Mouse (Mus musculus) left cerebral cortex, postnatal 4 days (tissue): ENCODE measurements around the gene Elk3. TPM values are rescaled to one million over a fixed set of nuclear protein-coding genes. Genes with fewer than 3 reads are reported as not detected.

ENCODE experiments used
- DNase-seq: peaks from one replicate; pipeline ENCODE4 v3.0.0-alpha.2; 2022
- intact Hi-C: fragments of 180-260 bp; cut with DNase I; formaldehyde crosslinking; loops from one replicate; pipeline ENCODE4 v1.15.1; 2025
- total RNA-seq, 2 experiments: library from RNA; stranded (reverse); gene quantifications; 2 replicates each; pipeline ENCODE4 v1.2.3; 2021

The Elk3 gene
- total RNA-seq, 2 experiments from 2014 or later, result 13.4 to 16.0 TPM

GRCm38 (mm10) chr10:93297774-93298173, 13.2 kb downstream of the Elk3 start:
- DNase-seq, result no peak
- intact Hi-C loops, result no loop called here

GRCm38 (mm10) chr10:93294547-93295219, 16.3 kb downstream of the Elk3 start:
- intact Hi-C loops, result loop anchor here (5.0 kb wide), 1 partner anchor 178 kb away; no protein-coding TSS in a partner anchor
- DNase-seq, result no peak

DNA sequence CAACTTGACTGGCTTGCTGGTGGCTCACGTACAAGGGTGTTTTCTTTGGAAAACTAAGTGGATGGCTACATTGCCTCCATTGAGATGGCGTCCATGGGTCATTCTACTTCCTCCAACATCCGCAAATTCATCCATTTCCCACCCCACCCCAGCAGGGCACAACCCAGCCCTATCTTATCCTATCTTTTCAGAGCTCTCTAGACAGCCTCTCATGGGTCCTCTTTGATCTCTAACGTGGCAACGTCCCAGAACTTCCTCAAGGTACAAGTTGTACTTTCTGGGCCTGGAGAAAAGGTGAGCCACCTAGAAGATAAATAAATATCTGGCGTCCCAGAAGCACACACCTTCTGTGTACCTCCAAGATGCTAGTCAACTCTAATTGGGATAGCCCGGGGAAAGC, 17.3 kb downstream of the Elk3 start:
- DNase-seq, result no peak
- intact Hi-C loops, result loop anchor here (5.0 kb wide), 1 partner anchor 179 kb away; no protein-coding TSS in a partner anchor

DNA sequence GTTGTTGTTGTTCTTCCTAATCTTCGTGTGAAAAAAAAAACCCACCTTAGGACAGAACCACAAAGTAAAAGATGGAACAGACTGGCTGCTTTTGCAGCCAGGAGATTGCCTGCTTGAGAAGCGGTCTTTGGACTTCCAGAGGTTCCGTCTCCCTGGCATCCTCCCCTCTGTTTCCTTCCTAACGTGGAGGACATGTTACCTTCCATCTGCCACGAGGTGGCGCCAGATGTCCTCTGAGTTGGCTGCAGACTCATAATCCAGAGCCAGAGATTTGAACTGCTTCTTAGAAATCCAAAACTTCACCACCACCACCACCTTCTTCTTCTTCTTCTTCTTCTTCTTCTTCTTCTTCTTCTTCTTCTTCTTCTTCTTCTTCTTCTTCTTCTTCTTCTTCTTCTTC, 19.1 kb downstream of the Elk3 start:
- intact Hi-C loops, result loop anchor here (5.0 kb wide), 1 partner anchor 180 kb away; no protein-coding TSS in a partner anchor
- DNase-seq, result peak; percentile 87

DNA sequence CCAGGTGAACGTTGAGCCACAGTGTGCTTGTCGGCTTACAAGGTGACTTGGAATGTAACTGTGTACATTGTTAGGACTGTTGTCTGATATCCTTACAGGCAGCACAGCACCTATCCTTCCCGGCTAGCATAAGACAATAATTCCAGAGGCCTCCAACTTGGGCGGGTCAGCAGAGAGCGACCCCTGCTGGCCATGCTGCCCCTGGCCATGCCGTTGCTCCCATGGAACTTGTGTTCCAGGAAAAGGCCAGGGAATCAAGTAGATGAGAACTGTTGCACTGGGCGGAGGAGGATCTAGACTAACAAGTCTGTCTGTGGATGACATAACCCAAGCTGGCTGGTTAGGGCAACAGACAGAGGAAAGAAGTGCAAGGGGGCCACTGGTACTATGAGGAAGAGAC, 19.6 kb downstream of the Elk3 start:
- intact Hi-C loops, result loop anchor here (5.0 kb wide), 1 partner anchor 181 kb away; no protein-coding TSS in a partner anchor
- DNase-seq, result peak; percentile 68

DNA sequence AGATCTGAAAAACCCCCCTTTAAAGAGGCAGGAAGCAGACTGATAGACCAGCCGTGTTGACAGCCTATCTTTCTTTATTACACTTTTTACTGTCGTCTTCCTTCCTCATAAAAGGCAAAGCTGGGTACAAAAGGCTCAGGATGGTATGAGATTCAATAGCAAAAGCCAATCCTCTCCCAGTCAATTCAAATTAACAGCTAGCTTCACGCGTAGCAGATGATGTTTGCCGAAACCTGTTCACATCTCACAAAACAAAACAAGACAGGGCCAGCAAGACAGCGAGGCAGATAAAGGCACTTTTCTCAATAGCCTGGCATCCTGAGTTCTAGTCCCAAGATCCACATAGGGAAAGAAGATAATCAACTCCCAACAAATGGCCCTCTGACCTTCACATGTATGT, 21.5 kb downstream of the Elk3 start:
- intact Hi-C loops, result loop anchor here (5.0 to 10.0 kb wide), 2 partner anchors 138 to 215 kb away; no protein-coding TSS in a partner anchor
- DNase-seq, result no peak

GRCm38 (mm10) chr10:93288336-93288735, 22.6 kb downstream of the Elk3 start:
- peak; percentile 51 for DNase-seq
- intact Hi-C loops, result loop anchor here (5.0 to 10.0 kb wide), 2 partner anchors 139 to 214 kb away; no protein-coding TSS in a partner anchor

DNA sequence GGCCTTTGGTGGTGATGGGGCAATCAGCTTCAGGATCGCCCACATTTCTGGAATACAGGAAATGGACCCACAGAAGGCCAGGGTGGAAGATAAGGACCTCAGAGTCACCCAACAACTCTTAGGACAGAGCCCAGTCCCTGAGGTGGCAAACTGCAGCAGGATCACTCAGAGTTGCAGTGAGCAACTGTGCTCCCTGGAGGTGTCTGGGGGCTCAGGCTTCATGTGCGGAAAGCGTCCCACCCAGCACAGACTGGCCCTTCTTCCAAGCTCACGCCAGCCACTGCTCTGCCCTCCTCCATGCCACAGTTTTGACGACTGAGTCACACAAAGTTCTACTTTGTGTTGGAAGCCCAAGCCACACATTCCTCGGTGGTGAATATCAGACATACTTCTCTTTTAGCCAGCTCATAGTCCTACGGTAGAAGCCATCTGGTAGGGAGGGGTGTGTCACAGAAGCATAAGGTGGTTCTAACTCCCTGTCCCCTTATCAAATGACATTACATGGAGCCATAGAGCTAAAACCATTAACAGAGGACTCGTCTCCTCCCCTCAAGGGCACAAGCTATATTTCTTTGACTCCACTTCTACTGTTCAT, 23.3 kb downstream of the Elk3 start:
- intact Hi-C loops, result loop anchor here (5.0 to 10.0 kb wide), 2 partner anchors 140 to 213 kb away; no protein-coding TSS in a partner anchor
- no peak for DNase-seq

DNA sequence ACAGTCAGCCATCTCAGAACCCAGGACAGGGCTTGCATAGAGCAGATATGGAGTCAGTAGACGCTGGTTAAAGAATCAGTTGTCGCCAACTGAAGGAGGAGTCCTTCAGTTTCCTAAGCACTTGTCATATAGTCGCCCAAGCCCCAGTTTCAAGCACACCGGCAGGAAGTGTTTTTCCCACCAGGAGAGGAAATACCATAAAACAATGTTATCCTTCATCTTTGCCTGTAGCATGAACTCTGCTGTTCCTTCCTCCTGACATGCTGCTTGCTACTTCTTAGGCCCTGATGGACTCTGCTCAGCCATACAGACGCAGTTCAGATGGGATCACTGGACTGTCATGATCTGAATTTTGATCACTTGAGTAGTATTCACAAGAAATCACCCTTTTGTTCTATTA, 25.4 kb downstream of the Elk3 start:
- intact Hi-C loops, result loop anchor here (5.0 to 10.0 kb wide), 2 partner anchors 142 to 211 kb away; no protein-coding TSS in a partner anchor
- DNase-seq, result no peak

DNA sequence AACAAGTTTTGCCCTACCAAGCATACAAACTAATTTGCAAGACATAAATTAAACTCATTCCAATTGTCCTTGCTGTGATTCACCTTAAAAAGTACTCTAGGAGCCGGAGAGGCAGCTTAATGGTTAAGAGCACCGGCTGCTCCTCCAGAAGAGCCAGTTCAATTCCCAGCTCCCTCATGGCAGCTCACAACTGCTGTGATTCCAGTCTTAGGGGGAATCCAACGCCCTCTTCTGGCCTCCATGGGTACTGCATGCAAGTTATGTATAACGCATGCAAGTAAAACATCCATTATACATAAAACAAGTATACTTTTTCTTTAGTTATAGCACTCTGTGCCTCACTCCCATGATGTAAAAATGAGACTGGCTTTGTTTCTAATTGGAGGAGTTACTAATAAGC, 27.7 kb downstream of the Elk3 start:
- intact Hi-C loops, result loop anchor here (10.0 kb wide), 1 partner anchor 208 kb away; no protein-coding TSS in a partner anchor

GRCm38 (mm10) chr10:93282526-93282964, 28.4 kb downstream of the Elk3 start:
- DNase-seq, result peak; percentile 55
- intact Hi-C loops, result loop anchor here (10.0 kb wide), 1 partner anchor 208 kb away; no protein-coding TSS in a partner anchor

More for the DNA sequence above, 27.7 kb downstream of the Elk3 start:
- no peak for DNase-seq

GRCm38 (mm10) chr10:93281092-93281491, 29.8 kb downstream of the Elk3 start:
- intact Hi-C loops, result loop anchor here (10.0 kb wide), 1 partner anchor 206 kb away; no protein-coding TSS in a partner anchor
- DNase-seq, result no peak

DNA sequence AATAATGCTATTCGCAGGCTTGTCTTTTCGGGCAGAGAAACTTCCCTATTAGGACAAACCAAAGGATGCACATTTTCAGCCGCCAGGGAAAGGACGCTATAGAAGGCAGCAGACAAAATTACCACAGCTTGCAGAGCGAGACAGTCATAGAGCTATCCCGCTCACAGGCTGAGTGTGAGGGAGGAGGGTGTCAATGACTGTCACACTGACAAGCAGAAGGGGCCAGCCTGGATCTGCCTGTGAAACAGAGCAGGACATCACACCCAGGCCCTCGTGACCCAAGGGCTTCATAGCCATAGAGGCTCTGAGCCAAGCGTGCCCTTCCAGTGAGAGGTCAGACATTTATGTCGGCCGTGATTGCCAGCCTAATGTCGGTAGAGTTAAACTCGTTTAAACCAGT, 30.3 kb downstream of the Elk3 start:
- peak; percentile 37 for DNase-seq
- intact Hi-C loops, result loop anchor here (10.0 kb wide), 1 partner anchor 206 kb away; no protein-coding TSS in a partner anchor

DNA sequence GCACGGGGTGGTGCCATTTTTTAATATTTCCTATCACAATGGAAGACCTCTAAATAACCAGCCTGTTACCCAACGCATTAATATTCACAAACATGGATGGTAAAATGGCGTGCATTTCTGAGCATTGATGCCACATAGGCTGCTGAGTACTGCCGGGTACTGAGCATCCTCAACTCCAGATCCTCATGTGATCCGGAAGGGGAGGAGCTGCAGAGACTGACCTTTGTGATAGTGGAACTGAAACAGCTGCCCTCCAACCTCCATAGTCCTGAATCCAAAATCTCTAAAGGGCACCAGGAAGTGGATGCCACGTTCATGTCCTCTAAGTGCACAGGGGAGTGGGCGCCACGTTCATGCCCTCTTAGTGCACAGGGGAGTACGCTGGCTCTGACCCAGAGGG, 31.9 kb downstream of the Elk3 start:
- intact Hi-C loops, result loop anchor here (5.0 kb wide), 1 partner anchor 117 kb away; the partner anchor contains the start of gene Cdk17
- DNase-seq, result no peak

DNA sequence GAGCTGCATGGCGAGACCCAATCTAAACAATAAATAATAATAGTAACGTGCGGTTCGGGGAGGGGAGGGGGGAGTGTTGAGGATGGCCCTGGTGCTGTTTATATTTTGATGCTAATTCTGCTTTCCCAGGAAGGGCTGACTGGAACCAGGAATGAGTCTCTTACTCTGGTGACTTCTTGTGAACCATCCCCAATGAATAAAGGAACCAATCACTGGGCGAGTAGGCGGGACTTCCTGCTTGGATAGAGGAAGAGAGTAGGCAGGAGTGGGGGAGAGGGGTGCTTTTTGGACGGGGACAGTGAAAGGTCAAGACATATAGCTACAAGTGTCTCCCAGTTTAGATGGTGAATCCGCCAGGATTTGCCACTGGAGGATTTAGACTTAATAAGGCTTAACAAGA, 32.6 kb downstream of the Elk3 start:
- no peak for DNase-seq
- intact Hi-C loops, result loop anchor here (5.0 kb wide), 1 partner anchor 116 kb away; the partner anchor contains the start of gene Cdk17

GRCm38 (mm10) chr10:93276857-93277256, 34.1 kb downstream of the Elk3 start:
- DNase-seq, result peak; percentile 58
- intact Hi-C loops, result loop anchor here (5.0 kb wide), 1 partner anchor 115 kb away; the partner anchor contains the start of gene Cdk17

GRCm38 (mm10) chr10:93276349-93276763, 34.6 kb downstream of the Elk3 start:
- intact Hi-C loops, result loop anchor here (5.0 kb wide), 1 partner anchor 114 kb away; the partner anchor contains the start of gene Cdk17

DNA sequence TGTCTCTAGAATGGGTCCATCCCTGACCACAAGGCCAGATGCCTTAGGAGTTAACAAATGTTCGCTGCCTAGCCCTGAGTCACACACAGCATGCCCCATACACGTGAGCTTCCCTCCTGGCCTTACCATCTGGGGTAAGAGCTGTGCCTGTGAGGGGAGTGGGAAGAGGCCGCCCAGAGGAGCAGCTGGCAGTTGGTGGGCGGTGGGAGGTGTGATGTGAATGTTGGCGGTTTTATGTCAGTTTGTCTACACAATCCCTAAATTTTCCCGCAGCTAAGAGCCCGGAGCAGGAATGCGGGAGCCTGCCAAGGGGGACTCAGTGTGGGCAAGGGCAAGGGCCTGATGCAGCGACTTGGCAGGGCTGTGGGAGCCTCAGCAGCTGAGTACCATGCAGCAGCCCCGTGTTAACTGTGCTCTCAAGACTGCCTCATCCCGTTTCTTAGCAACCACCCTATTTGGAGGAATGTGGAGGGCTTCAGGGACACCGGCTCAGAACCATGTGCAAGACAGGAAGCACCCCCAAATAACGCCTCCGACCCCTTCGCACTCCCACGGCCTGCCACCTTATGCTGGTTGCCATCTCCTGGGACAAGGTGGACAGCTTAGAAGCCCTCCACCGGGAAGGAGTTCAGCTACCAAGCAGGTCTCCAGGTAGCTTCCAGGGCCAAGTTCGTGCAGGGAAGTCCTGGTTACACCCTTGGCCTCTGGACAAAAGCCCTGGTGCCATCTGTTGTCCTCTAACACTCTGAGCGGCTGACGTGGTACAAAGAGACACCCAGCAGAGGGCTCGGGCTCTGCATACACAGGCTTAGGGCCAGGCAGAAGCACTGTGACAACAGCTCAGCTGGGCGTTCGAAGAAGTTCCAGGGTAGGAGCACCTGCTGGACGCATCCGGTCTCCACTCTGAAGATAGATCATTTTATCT, 35.5 kb downstream of the Elk3 start:
- intact Hi-C loops, result loop anchor here (5.0 kb wide), 1 partner anchor 113 kb away; the partner anchor contains the start of gene Cdk17

More at GRCm38 (mm10) chr10:93276349-93276763, 34.6 kb downstream of the Elk3 start:
- peak; percentile 94 for DNase-seq

DNA sequence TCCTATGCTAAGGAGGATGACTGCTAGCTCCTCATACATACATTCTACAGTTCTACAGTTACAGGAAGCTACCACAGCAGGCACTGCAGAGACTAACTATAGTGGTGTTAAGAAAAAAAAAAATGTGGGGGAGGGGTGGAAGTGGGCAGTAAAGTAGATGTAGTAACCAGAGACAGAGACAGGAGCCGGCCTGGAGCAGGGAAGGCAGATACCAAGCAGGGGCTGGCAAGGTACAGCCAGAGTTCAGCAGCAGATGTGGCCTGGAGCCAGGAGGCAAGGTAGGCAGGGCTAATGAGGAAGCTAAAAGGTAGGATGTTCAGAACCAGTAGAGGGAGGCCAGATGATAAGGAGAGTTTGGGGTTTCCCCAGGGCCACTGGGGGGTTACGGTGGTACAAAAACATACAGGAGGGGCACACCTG, 36.6 kb downstream of the Elk3 start:
- intact Hi-C loops, result no loop called here
- DNase-seq, result no peak

More for the DNA sequence above, 35.5 kb downstream of the Elk3 start:
- DNase-seq, result peak; percentile 94
